Mouse (Mus musculus): ENCODE measurements around the gene Gm36176. TPM values are rescaled to one million over a fixed set of nuclear protein-coding genes. Genes with fewer than 3 reads are reported as not detected.

Gene Gm36176
- polyA plus RNA-seq, 1 experiment = not detected

- Histone ChIP-seq H3K9me3 (peaks cover 10% of the 10 kb centered on the region), H3K4me3 (replicated peaks) (no peak overlapping the region), H3K4me1 (peaks cover 4% of the 10 kb centered on the region), H3K27me3 (replicated peaks) (peaks cover 18% of the 10 kb centered on the region), H3K36me3 (replicated peaks; ENCODE audit: low read length) (no peaks in the 10 kb centered on the region)
- no peak for TF ChIP-seq GATA1 (IDR thresholded peaks at IDR 0.05; ENCODE audit: borderline replicate concordance, low read length)
- no peak for TF ChIP-seq FLI1 (IDR thresholded peaks at IDR 0.05; ENCODE audit: low read length)
Observed at GRCm38 (mm10) chr10:77869651-77870050, 23.0 kb downstream of the Gm36176 start.

GRCm38 (mm10) chr10:77878985-77879384, 32.4 kb downstream of the Gm36176 start:
- Histone ChIP-seq H3K27me3 (replicated peaks) (peaks cover 29% of the 10 kb centered on the region), H3K9me3 (peaks cover 8% of the 10 kb centered on the region), H3K4me3 (replicated peaks) (no peak overlapping the region), H3K36me3 (replicated peaks; ENCODE audit: low read length) (no peaks in the 10 kb centered on the region), H3K4me1 (peaks cover 4% of the 10 kb centered on the region; the same call in 1 of the 2 replicates)
- no peak for TF ChIP-seq GATA1 (IDR thresholded peaks at IDR 0.05; ENCODE audit: borderline replicate concordance, low read length)
- TF ChIP-seq FLI1 (IDR thresholded peaks at IDR 0.05; ENCODE audit: low read length) = no peak

GRCm38 (mm10) chr10:77880305-77880704, 33.7 kb downstream of the Gm36176 start:
- peaks cover 8% of the 10 kb centered on the region for H3K9me3 ChIP-seq
- H3K4me3 ChIP-seq (replicated peaks) = no peak overlapping the region
- TF ChIP-seq GATA1 (IDR thresholded peaks at IDR 0.05; ENCODE audit: borderline replicate concordance, low read length) (no peak), FLI1 (IDR thresholded peaks at IDR 0.05; ENCODE audit: low read length) (no peak)
- H3K4me1 ChIP-seq = peaks cover 4% of the 10 kb centered on the region; the same call in 1 of the 2 replicates
- H3K36me3 ChIP-seq (replicated peaks; ENCODE audit: low read length) = no peaks in the 10 kb centered on the region
- peaks cover 28% of the 10 kb centered on the region for H3K27me3 ChIP-seq (replicated peaks)

GRCm38 (mm10) chr10:77882553-77882952, 36.0 kb downstream of the Gm36176 start:
- Histone ChIP-seq H3K9me3 (peaks cover 8% of the 10 kb centered on the region), H3K4me1 (peaks cover 4% of the 10 kb centered on the region; the same call in 1 of the 2 replicates), H3K4me3 (replicated peaks) (no peak overlapping the region), H3K27me3 (replicated peaks) (peaks cover 33% of the 10 kb centered on the region), H3K36me3 (replicated peaks; ENCODE audit: low read length) (no peaks in the 10 kb centered on the region)
- no peak for TF ChIP-seq FLI1 (IDR thresholded peaks at IDR 0.05; ENCODE audit: low read length)
- TF ChIP-seq GATA1 (IDR thresholded peaks at IDR 0.05; ENCODE audit: borderline replicate concordance, low read length) = no peak

- peaks cover 19% of the 10 kb centered on the region for H3K9me3 ChIP-seq
- no peak overlapping the region for H3K4me3 ChIP-seq (replicated peaks)
- H3K36me3 ChIP-seq (replicated peaks; ENCODE audit: low read length) = no peaks in the 10 kb centered on the region
- TF ChIP-seq GATA1 (IDR thresholded peaks at IDR 0.05; ENCODE audit: borderline replicate concordance, low read length) (no peak), FLI1 (IDR thresholded peaks at IDR 0.05; ENCODE audit: low read length) (no peak)
- H3K27me3 ChIP-seq (replicated peaks) = peaks cover 26% of the 10 kb centered on the region
- no peaks in the 10 kb centered on the region for H3K4me1 ChIP-seq
Observed at GRCm38 (mm10) chr10:77886007-77886747, 39.6 kb downstream of the Gm36176 start.

GRCm38 (mm10) chr10:77890987-77891565, 44.5 kb downstream of the Gm36176 start:
- Histone ChIP-seq H3K36me3 (replicated peaks; ENCODE audit: low read length) (no peaks in the 10 kb centered on the region), H3K9me3 (peaks cover 11% of the 10 kb centered on the region), H3K4me1 (no peaks in the 10 kb centered on the region; the same call in 1 of the 2 replicates), H3K4me3 (replicated peaks) (no peak overlapping the region), H3K27me3 (replicated peaks) (peaks cover 56% of the 10 kb centered on the region)
- TF ChIP-seq FLI1 (IDR thresholded peaks at IDR 0.05; ENCODE audit: low read length) (no peak), GATA1 (IDR thresholded peaks at IDR 0.05; ENCODE audit: borderline replicate concordance, low read length) (no peak)

GRCm38 (mm10) chr10:77895562-77895961, 49.0 kb downstream of the Gm36176 start:
- no peak overlapping the region for H3K4me3 ChIP-seq (replicated peaks)
- H3K4me1 ChIP-seq = no peaks in the 10 kb centered on the region; the same call in 1 of the 2 replicates
- peaks cover 77% of the 10 kb centered on the region for H3K27me3 ChIP-seq (replicated peaks)
- H3K36me3 ChIP-seq (replicated peaks; ENCODE audit: low read length) = no peaks in the 10 kb centered on the region
- peaks cover 5% of the 10 kb centered on the region; the same call in 1 of the 2 replicates for H3K9me3 ChIP-seq
- no peak for TF ChIP-seq GATA1 (IDR thresholded peaks at IDR 0.05; ENCODE audit: borderline replicate concordance, low read length)
- no peak for TF ChIP-seq FLI1 (IDR thresholded peaks at IDR 0.05; ENCODE audit: low read length)

Other genes starting within 250 kb of the Gm36176 start
- 11.6 and 90.7 TPM in 2 replicates for gene Sumo3, start 240.7 kb upstream of the Gm36176 start, polyA plus RNA-seq (2012; ENCODE audit: insufficient read depth, low replicate concordance)
- 9.0 and 23.2 TPM in 2 replicates for gene Gm49325, start 240.6 kb upstream of the Gm36176 start, polyA plus RNA-seq (2012; ENCODE audit: insufficient read depth, low replicate concordance)
- gene Ube2g2, start 224.5 kb upstream of the Gm36176 start, polyA plus RNA-seq (2012; ENCODE audit: insufficient read depth, low replicate concordance) = 14.2 and 28.4 TPM in 2 replicates
- 1.0 and 1.3 TPM in 2 replicates for gene Tspear, start 160.2 kb upstream of the Gm36176 start, polyA plus RNA-seq (2012; ENCODE audit: insufficient read depth, low replicate concordance)
- gene Gm19402, start 156.0 kb upstream of the Gm36176 start, polyA plus RNA-seq (2012; ENCODE audit: insufficient read depth, low replicate concordance) = not detected in 2 replicates
- not detected in 2 replicates for gene Gm9508, start 149.6 kb upstream of the Gm36176 start, polyA plus RNA-seq (2012; ENCODE audit: insufficient read depth, low replicate concordance)
- gene Gm10272, start 140.2 kb upstream of the Gm36176 start, polyA plus RNA-seq (2012; ENCODE audit: insufficient read depth, low replicate concordance) = not detected in 2 replicates
- gene Gm10024, start 135.3 kb upstream of the Gm36176 start, polyA plus RNA-seq (2012; ENCODE audit: insufficient read depth, low replicate concordance) = not detected in 2 replicates
- not detected in 2 replicates for gene Gm10142, start 131.0 kb upstream of the Gm36176 start, polyA plus RNA-seq (2012; ENCODE audit: insufficient read depth, low replicate concordance)
- not detected in 2 replicates for gene Krtap12-1, start 126.2 kb upstream of the Gm36176 start, polyA plus RNA-seq (2012; ENCODE audit: insufficient read depth, low replicate concordance)
- gene Gm10100, start 120.3 kb upstream of the Gm36176 start, polyA plus RNA-seq (2012; ENCODE audit: insufficient read depth, low replicate concordance) = not detected in 2 replicates
- gene Gm18596, start 104.2 kb upstream of the Gm36176 start, polyA plus RNA-seq (2012; ENCODE audit: insufficient read depth, low replicate concordance) = not detected in 2 replicates
- not detected in 2 replicates for gene Gm9736, start 95.4 kb upstream of the Gm36176 start, polyA plus RNA-seq (2012; ENCODE audit: insufficient read depth, low replicate concordance)
- not detected in 2 replicates for gene Gm3233, start 87.1 kb upstream of the Gm36176 start, polyA plus RNA-seq (2012; ENCODE audit: insufficient read depth, low replicate concordance)
- gene Gm3238, start 75.5 kb upstream of the Gm36176 start, polyA plus RNA-seq (2012; ENCODE audit: insufficient read depth, low replicate concordance) = not detected in 2 replicates
- gene Gm7138, start 69.9 kb upstream of the Gm36176 start, polyA plus RNA-seq (2012; ENCODE audit: insufficient read depth, low replicate concordance) = not detected in 2 replicates
- gene Gm3250, start 64.3 kb upstream of the Gm36176 start, polyA plus RNA-seq (2012; ENCODE audit: insufficient read depth, low replicate concordance) = not detected in 2 replicates
- gene Gm7137, start 58.6 kb upstream of the Gm36176 start, polyA plus RNA-seq (2012; ENCODE audit: insufficient read depth, low replicate concordance) = not detected in 2 replicates
- not detected in 2 replicates for gene Gm9639, start 51.7 kb upstream of the Gm36176 start, polyA plus RNA-seq (2012; ENCODE audit: insufficient read depth, low replicate concordance)
- not detected in 2 replicates for gene Gm19668, start 47.7 kb upstream of the Gm36176 start, polyA plus RNA-seq (2012; ENCODE audit: insufficient read depth, low replicate concordance)
- gene Gm9507, start 35.0 kb upstream of the Gm36176 start, polyA plus RNA-seq (2012; ENCODE audit: insufficient read depth, low replicate concordance) = not detected in 2 replicates
- gene Gm2696, start 32.1 kb upstream of the Gm36176 start, polyA plus RNA-seq (2012; ENCODE audit: insufficient read depth, low replicate concordance) = not detected in 2 replicates
- not detected in 2 replicates for gene Krtap10-4, start 19.7 kb upstream of the Gm36176 start, polyA plus RNA-seq (2012; ENCODE audit: insufficient read depth, low replicate concordance)
- not detected in 2 replicates for gene Krtap10-10, start 10.9 kb upstream of the Gm36176 start, polyA plus RNA-seq (2012; ENCODE audit: insufficient read depth, low replicate concordance)
- gene Gm10318, start 6.1 kb downstream of the Gm36176 start, polyA plus RNA-seq (2012; ENCODE audit: insufficient read depth, low replicate concordance) = not detected in 2 replicates
- not detected in 2 replicates for gene Gm3285, start 15.2 kb downstream of the Gm36176 start, polyA plus RNA-seq (2012; ENCODE audit: insufficient read depth, low replicate concordance)
- gene Lrrc3, start 55.7 kb downstream of the Gm36176 start, polyA plus RNA-seq (2012; ENCODE audit: insufficient read depth, low replicate concordance) = 0.03 TPM in 1 of 2 replicates, not detected in the other
- gene Trpm2, start 123.8 kb downstream of the Gm36176 start, polyA plus RNA-seq (2012; ENCODE audit: insufficient read depth, low replicate concordance) = 2.7 TPM in 1 of 2 replicates, not detected in the other
- gene 1810043G02Rik, start 131.7 kb downstream of the Gm36176 start, polyA plus RNA-seq (2012; ENCODE audit: insufficient read depth, low replicate concordance) = 10.0 and 22.2 TPM in 2 replicates
- gene Pfkl, start 163.3 kb downstream of the Gm36176 start, polyA plus RNA-seq (2012; ENCODE audit: insufficient read depth, low replicate concordance) = 333 and 674 TPM in 2 replicates
- not detected in 2 replicates for gene Dnmt3l, start 195.1 kb downstream of the Gm36176 start, polyA plus RNA-seq (2012; ENCODE audit: insufficient read depth, low replicate concordance)
- not detected in 2 replicates for gene Aire, start 196.8 kb downstream of the Gm36176 start, polyA plus RNA-seq (2012; ENCODE audit: insufficient read depth, low replicate concordance)
- gene Icosl, start 222.5 kb downstream of the Gm36176 start, polyA plus RNA-seq (2012; ENCODE audit: insufficient read depth, low replicate concordance) = 0.74 and 1.4 TPM in 2 replicates